In the genomic region with DNA sequence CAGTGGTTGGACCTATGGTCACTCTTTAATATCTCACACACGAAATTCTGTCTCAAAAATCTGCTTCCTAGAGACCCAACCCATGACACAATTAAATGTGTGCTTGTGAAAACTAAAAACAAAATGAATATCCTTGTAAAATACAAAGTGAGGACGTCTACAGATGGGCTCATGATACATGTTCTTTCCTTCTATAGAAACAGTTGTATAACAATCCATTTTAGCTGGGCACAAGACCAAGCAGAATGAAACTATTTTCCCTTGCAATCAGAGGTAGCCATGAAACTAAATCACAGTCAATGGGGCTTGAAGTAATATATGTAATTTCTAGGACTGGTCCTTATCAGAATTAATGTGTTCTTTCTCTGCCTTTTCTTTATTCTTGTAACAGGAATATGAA, we compare ENCODE assay signal across 24 mouse cellular contexts. TPM values are rescaled to one million over a fixed set of nuclear protein-coding genes. Genes with fewer than 3 reads are reported as not detected.
DNase-seq lines count a peak whose midpoint lies in the region; ATAC-seq and TF ChIP-seq lines count a peak whose summit lies in the region.
"Had no signal": no experiment of that assay in that cellular context is flagged by ENCODE, and none has a peak within 500 bp of the region (broad histone marks: within the 10 kb centered on the region; RNA-seq: fewer than 3 reads in every experiment).

No protein-coding gene starts in this region.

- peak overlapping the region; percentile 77 for H3K27ac ChIP-seq in left cerebral cortex, adult 2 months
- H3K27ac ChIP-seq: embryonic facial prominence, embryonic 10.5 days; embryonic facial prominence, embryonic 12.5 days; forebrain, embryonic 13.5 days; forebrain, embryonic 15.5 days had no signal

- intact Hi-C loops in left cerebral cortex, adult 2 months (cut with DNase I): no loop called here

- peak; percentile 75 for ATAC-seq in frontal cortex, adult (ENCODE audit: low TSS enrichment)
- ATAC-seq: activated CD4-positive, CD25-positive, alpha-beta regulatory T cell, adult 4 months; CD4-positive, CD25-positive, alpha-beta regulatory T cell, adult 4 months; forebrain, embryonic 13.5 days; forebrain, embryonic 15.5 days; forebrain, postnatal 0 days; Patski had no signal

- DNase-seq in frontal cortex, postnatal 14 days (ENCODE audit: low spot score in 2 of 2): no peak
- DNase-seq in left cerebral cortex, adult 2 months (ENCODE audit: extremely low spot score in 1 of 2, low spot score in 2 of 2): no peak
- DNase-seq in left cerebral cortex, adult 18-20 months (ENCODE audit: low spot score in 2 of 2): no peak
- DNase-seq in telencephalon, adult 2 months (ENCODE audit: low read depth, low spot score): peak; percentile 66
- DNase-seq in kidney, postnatal 10 days: no peak
- DNase-seq: adrenal gland, adult 8-10 months; adrenal gland, postnatal 14 days; adrenal gland, postnatal 36 days; B cell, adult 2 months; cerebellum, adult 11 months; cerebellum, adult 18-20 months; cerebellum, adult 8-10 months; cerebellum, adult 9-11 months; cerebellum, postnatal 14 days; cerebellum, postnatal 36 days; forebrain, postnatal 0 days had no signal

- no peak for TF ChIP-seq CTCF in left cerebral cortex, adult 2 months (IDR thresholded peaks at IDR 0.05)

- H3K4me3 ChIP-seq in left cerebral cortex, adult 2 months: no peak overlapping the region
- H3K4me3 ChIP-seq: embryonic facial prominence, embryonic 10.5 days; embryonic facial prominence, embryonic 12.5 days; forebrain, embryonic 13.5 days; forebrain, embryonic 15.5 days had no signal

RNA-seq across cellular contexts. Expression of a gene that starts 39.6 kb away (rescaled TPM):
- total RNA-seq in left cerebral cortex, adult 2 months (2021): 10 to 100 TPM; 51.1 to 65.4 TPM
- total RNA-seq in left cerebral cortex, adult 18-20 months (2021): 10 to 100 TPM; 54.3 to 58.3 TPM
